16 mouse cellular contexts compared by ENCODE assay signal in the genomic region with DNA sequence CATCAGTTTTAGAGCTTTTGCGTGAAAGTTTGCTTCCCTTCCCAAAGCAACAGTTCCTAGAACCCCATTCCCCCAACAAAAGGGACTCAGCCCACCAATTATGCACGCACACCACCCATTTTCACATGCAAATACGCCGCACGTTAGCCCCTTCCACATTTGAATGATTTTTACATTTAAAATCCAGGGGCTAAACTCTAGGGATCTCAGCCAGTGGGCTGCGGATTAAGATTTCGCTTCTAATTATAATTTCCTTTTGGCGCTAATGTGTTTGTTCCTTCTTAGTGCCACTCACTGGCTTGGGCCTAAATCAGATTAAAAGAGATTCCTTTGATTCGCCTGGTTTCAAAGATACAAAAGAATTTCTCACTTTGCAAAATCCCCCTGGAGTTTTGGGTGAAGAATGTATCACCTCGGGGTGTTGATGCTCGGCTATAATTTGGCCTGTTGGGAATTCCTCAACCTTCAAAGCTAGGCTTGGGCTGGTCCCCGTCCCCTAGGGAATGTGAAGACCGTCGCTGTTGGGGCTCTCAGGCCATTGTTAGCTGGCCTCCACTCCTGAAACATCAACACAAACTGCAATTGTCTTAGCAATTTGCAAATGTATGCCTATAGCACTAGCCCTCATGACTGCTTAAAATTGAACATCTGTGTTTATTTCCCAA. TPM values are rescaled to one million over a fixed set of nuclear protein-coding genes. Genes with fewer than 3 reads are reported as not detected.
DNase-seq lines count a peak whose midpoint lies in the region; ATAC-seq lines count a peak whose summit lies in the region.
"Had no signal": no experiment of that assay in that cellular context is flagged by ENCODE, and none has a peak within 500 bp of the region (broad histone marks: within the 10 kb centered on the region; RNA-seq: fewer than 3 reads in every experiment).

No protein-coding gene starts in this region.

- no peaks in the 10 kb centered on the region for H3K27me3 ChIP-seq in neural tube, embryonic 11.5 days (ENCODE audit: control insufficient read depth, insufficient read depth, low read length)
- no peaks in the 10 kb centered on the region for H3K27me3 ChIP-seq in neural tube, embryonic 15.5 days (replicated peaks)
- peaks cover 6% of the 10 kb centered on the region; the same call in 1 of the 2 replicates for H3K27me3 ChIP-seq in hindbrain, embryonic 13.5 days
- H3K27me3 ChIP-seq in heart, embryonic 12.5 days (replicated peaks), result no peaks in the 10 kb centered on the region
- H3K27me3 ChIP-seq: liver, embryonic 13.5 days had no signal

- H3K4me3 ChIP-seq in neural tube, embryonic 11.5 days (ENCODE audit: low read depth, low read length), result no peak overlapping the region
- no peak overlapping the region for H3K4me3 ChIP-seq in neural tube, embryonic 15.5 days (replicated peaks)
- H3K4me3 ChIP-seq in hindbrain, embryonic 13.5 days, result no peak overlapping the region
- H3K4me3 ChIP-seq in heart, embryonic 12.5 days, result no peak overlapping the region
- H3K4me3 ChIP-seq: liver, embryonic 13.5 days had no signal

- no peak overlapping the region for H3K27ac ChIP-seq in neural tube, embryonic 11.5 days (ENCODE audit: low read depth, low read length)
- H3K27ac ChIP-seq in neural tube, embryonic 15.5 days (replicated peaks), result no peak overlapping the region
- no peak overlapping the region for H3K27ac ChIP-seq in hindbrain, embryonic 13.5 days
- H3K27ac ChIP-seq in heart, embryonic 12.5 days (ENCODE audit: poor library complexity, severe bottlenecking), result no peak overlapping the region
- H3K27ac ChIP-seq: liver, embryonic 13.5 days had no signal

- H3K9me3 ChIP-seq in neural tube, embryonic 11.5 days (ENCODE audit: control insufficient read depth, low read length), result no peaks in the 10 kb centered on the region
- H3K9me3 ChIP-seq in neural tube, embryonic 15.5 days (replicated peaks), result no peaks in the 10 kb centered on the region
- no peaks in the 10 kb centered on the region for H3K9me3 ChIP-seq in hindbrain, embryonic 13.5 days
- H3K9me3 ChIP-seq in heart, embryonic 12.5 days (replicated peaks), result no peaks in the 10 kb centered on the region
- H3K9me3 ChIP-seq: liver, embryonic 13.5 days had no signal

- peaks cover 6% of the 10 kb centered on the region for H3K4me1 ChIP-seq in neural tube, embryonic 11.5 days (ENCODE audit: control insufficient read depth, insufficient read depth, low read length)
- peaks cover 4% of the 10 kb centered on the region; the same call in 1 of the 2 replicates for H3K4me1 ChIP-seq in neural tube, embryonic 15.5 days
- H3K4me1 ChIP-seq in hindbrain, embryonic 13.5 days (replicated peaks), result peaks cover 12% of the 10 kb centered on the region; the same call in 1 of the 2 replicates
- peaks cover 10% of the 10 kb centered on the region for H3K4me1 ChIP-seq in heart, embryonic 12.5 days (replicated peaks)

- H3K36me3 ChIP-seq in neural tube, embryonic 11.5 days (ENCODE audit: control insufficient read depth, insufficient read depth, low read length), result no peaks in the 10 kb centered on the region
- H3K36me3 ChIP-seq in neural tube, embryonic 15.5 days, result no peaks in the 10 kb centered on the region
- no peaks in the 10 kb centered on the region for H3K36me3 ChIP-seq in hindbrain, embryonic 13.5 days
- H3K36me3 ChIP-seq in heart, embryonic 12.5 days, result no peaks in the 10 kb centered on the region
- H3K36me3 ChIP-seq: liver, embryonic 13.5 days had no signal

- 21% methylated on average over 14 of the region's 14 CpGs for WGBS in neural tube, embryonic 11.5 days
- 23% methylated on average over 14 of the region's 14 CpGs for WGBS in neural tube, embryonic 15.5 days
- 10% methylated on average over 14 of the region's 14 CpGs for WGBS in hindbrain, embryonic 13.5 days
- WGBS in heart, embryonic 12.5 days, result 40% methylated on average over 14 of the region's 14 CpGs

- peak; percentile 58 for ATAC-seq in neural tube, embryonic 11.5 days (ENCODE audit: insufficient read depth, low FRiP score, low TSS enrichment)
- ATAC-seq in neural tube, embryonic 15.5 days (ENCODE audit: low FRiP score), result no peak
- no peak for ATAC-seq in hindbrain, embryonic 13.5 days (ENCODE audit: low FRiP score)
- no peak for ATAC-seq in activated CD4-positive, CD25-positive, alpha-beta regulatory T cell, adult 4 months
- no peak for ATAC-seq in heart, embryonic 12.5 days (ENCODE audit: insufficient number of reproducible peaks, low FRiP score)
- ATAC-seq: inflammation-experienced regulatory T-cells, adult 6 months; lung, postnatal 0 days had no signal

- DNase-seq in neural tube, embryonic 11.5 days (ENCODE audit: low spot score), result no peak
- peak; percentile 44 for DNase-seq in embryo, embryonic 11 days
- peak; percentile 31 for DNase-seq in retina, embryonic 14.5 days (ENCODE audit: low spot score)
- DNase-seq in layer of hippocampus, adult 18-20 months (ENCODE audit: low spot score in 2 of 2), result no peak
- DNase-seq: cerebellum, adult 2 months; heart, postnatal 10 days; kidney, adult 9 months; liver, embryonic 13.5 days; right cerebral cortex, adult 18-20 months; thymus, postnatal 25 days had no signal

- no peak overlapping the region for H3K4me2 ChIP-seq in neural tube, embryonic 11.5 days (ENCODE audit: low read depth)
- no peak overlapping the region for H3K4me2 ChIP-seq in neural tube, embryonic 15.5 days
- 0 out of 2 replicates have a peak overlapping the region, but pooled peaks have one; percentile 13 for H3K4me2 ChIP-seq in hindbrain, embryonic 13.5 days
- H3K4me2 ChIP-seq in heart, embryonic 12.5 days, result no peak overlapping the region
- H3K4me2 ChIP-seq: liver, embryonic 13.5 days had no signal

- no peak overlapping the region for H3K9ac ChIP-seq in neural tube, embryonic 11.5 days (ENCODE audit: low read length)
- H3K9ac ChIP-seq in neural tube, embryonic 15.5 days (replicated peaks), result no peak overlapping the region
- H3K9ac ChIP-seq in hindbrain, embryonic 13.5 days, result no peak overlapping the region
- no peak overlapping the region for H3K9ac ChIP-seq in heart, embryonic 12.5 days
- H3K9ac ChIP-seq: liver, embryonic 13.5 days had no signal

RNA-seq across cellular contexts. Expression of a gene that starts 35.2 kb away (rescaled TPM):
- 62.0 and 64.8 TPM in 2 replicates for polyA plus RNA-seq in neural tube, embryonic 11.5 days (2014; fragmentation: Nextera tagmentation; extraction: Ambion mirVana)
- polyA plus RNA-seq in neural tube, embryonic 15.5 days (2015; fragmentation: Nextera tagmentation; extraction: Ambion mirVana), result 136 and 166 TPM in 2 replicates
- 165 and 177 TPM in 2 replicates for polyA plus RNA-seq in hindbrain, embryonic 13.5 days (2015; fragmentation: Nextera tagmentation; extraction: Ambion mirVana)
- total RNA-seq in layer of hippocampus, adult 18-20 months (2021), result 100 to 1,000 TPM; 699 to 719 TPM
- polyA plus RNA-seq in activated CD4-positive, CD25-positive, alpha-beta regulatory T cell, adult 4 months (2017; shearing (Covaris generic)), result under 1 TPM in 1 of 2 experiments, not detected in 1; 0.50 TPM
- 42.5 and 45.7 TPM in 2 replicates for polyA plus RNA-seq in heart, embryonic 12.5 days (2016; fragmentation: Nextera tagmentation; extraction: Ambion mirVana)

Comparison
In these comparisons a context has a peak if more than half of its experiments do, and no peak if none do; other contexts are left out.
1. DNase-seq: peak in embryo, embryonic 11 days (single experiment) and retina, embryonic 14.5 days (single experiment); none in neural tube, embryonic 11.5 days (single experiment) and layer of hippocampus, adult 18-20 months (0 of 2).
2. RNA of a gene that starts 35.2 kb away (polyA plus RNA-seq): 136 to 166 TPM in neural tube, embryonic 15.5 days, 165 to 177 TPM in hindbrain, embryonic 13.5 days, 62.0 to 64.8 TPM in neural tube, embryonic 11.5 days and 42.5 to 45.7 TPM in heart, embryonic 12.5 days; 0.50 TPM in activated CD4-positive, CD25-positive, alpha-beta regulatory T cell, adult 4 months; every median in the first group is over 10 times any median in the second.